Mouse (Mus musculus) forebrain, embryonic 12.5 days (tissue): ENCODE data around the gene Rgcc. TPM values are rescaled to one million over a fixed set of nuclear protein-coding genes. Genes with fewer than 3 reads are reported as not detected.

ENCODE experiments used
- ATAC-seq: fragments of 200-750 bp; cut with Nextera tagmentation; 2 replicates; pipeline ENCODE4 v1.8.0; 2017; ENCODE audit warnings: moderate TSS enrichment; ENCODE audit not compliant: low FRiP score
- H3K27ac ChIP-seq: fragments of 300-500 bp; sonication (generic); 2 replicates; pipeline ENCODE4 v1.5.1; 2016; ENCODE audit warnings: mild to moderate bottlenecking
- H3K27me3 ChIP-seq: fragments of 300-500 bp; sonication (generic); 2 replicates; pipeline ENCODE4 v1.6.1; 2016; ENCODE audit warnings: mild to moderate bottlenecking
- H3K36me3 ChIP-seq: fragments of 300-500 bp; sonication (generic); replicated peaks from 2 replicates; pipeline ENCODE4 v1.6.1; 2016; ENCODE audit warnings: mild to moderate bottlenecking
- H3K4me1 ChIP-seq: fragments of 300-500 bp; sonication (generic); 2 replicates; pipeline ENCODE4 v1.6.1; 2016
- H3K4me2 ChIP-seq: fragments of 300-500 bp; sonication (generic); 2 replicates; pipeline ENCODE4 v1.6.1; 2016; ENCODE audit warnings: mild to moderate bottlenecking, moderate library complexity
- H3K4me3 ChIP-seq: fragments of 300-500 bp; sonication (generic); replicated peaks from 2 replicates; pipeline ENCODE4 v1.5.1; 2016; ENCODE audit warnings: mild to moderate bottlenecking
- H3K9ac ChIP-seq: fragments of 300-500 bp; sonication (generic); 2 replicates; pipeline ENCODE4 v1.6.1; 2016; ENCODE audit warnings: mild to moderate bottlenecking
- H3K9me3 ChIP-seq: fragments of 300-500 bp; sonication (generic); 2 replicates; pipeline ENCODE4 v1.6.1; 2016
- WGBS: fragments of 180-500 bp; shearing (Covaris S2); methylation state at CpG from one replicate; pipeline ENCODE4 v1.1.7; 2016; 5-methylcytosine and 5-hydroxymethylcytosine counted together
- polyA plus RNA-seq: library from polyadenylated mRNA; unstranded; fragments of >200 nt; fragmentation: Nextera tagmentation; extraction: Ambion mirVana; gene quantifications from 2 replicates; pipeline ENCODE4 v1.2.1, GENCODE M21; 2016

The Rgcc gene
- polyA plus RNA-seq, 1 experiment from 2014 or later, result 70.2 TPM

- peak overlapping the region; percentile 96 for H3K4me2 ChIP-seq
- no peaks in the 10 kb centered on the region for H3K36me3 ChIP-seq
- WGBS, result 59% methylated on average over 7 of the region's 7 CpGs
- ATAC-seq, result no peak
- H3K27ac ChIP-seq, result peak overlapping the region; percentile 26; the same call in 1 of the 2 replicates
- no peaks in the 10 kb centered on the region for H3K9me3 ChIP-seq
- H3K4me1 ChIP-seq, result peaks cover 49% of the 10 kb centered on the region
- H3K4me3 ChIP-seq, result peak overlapping the region; percentile 63
- H3K27me3 ChIP-seq, result peaks cover 8% of the 10 kb centered on the region; the same call in 1 of the 2 replicates
- H3K9ac ChIP-seq, result 0 out of 2 replicates have a peak overlapping the region, but pooled peaks have one; percentile 0
Measured at GRCm38 (mm10) chr14:79298314-79298992, 3.0 kb downstream of the Rgcc start.

GRCm38 (mm10) chr14:79296836-79297235, 4.6 kb downstream of the Rgcc start:
- peaks cover 60% of the 10 kb centered on the region for H3K4me1 ChIP-seq

GRCm38 (mm10) chr14:79296201-79296600, 5.2 kb downstream of the Rgcc start:
- Histone ChIP-seq H3K9me3 (no peaks in the 10 kb centered on the region), H3K4me2 (peak overlapping the region; percentile 13; the same call in 1 of the 2 replicates), H3K36me3 (no peaks in the 10 kb centered on the region), H3K4me1 (peaks cover 58% of the 10 kb centered on the region), H3K4me3 (no peak overlapping the region), H3K27me3 (no peaks in the 10 kb centered on the region), H3K9ac (no peak overlapping the region), H3K27ac (no peak overlapping the region)
- WGBS, result 88% methylated on average over 7 of the region's 7 CpGs
- no peak for ATAC-seq

More at GRCm38 (mm10) chr14:79296836-79297235, 4.6 kb downstream of the Rgcc start:
- Histone ChIP-seq H3K36me3 (no peaks in the 10 kb centered on the region), H3K9me3 (no peaks in the 10 kb centered on the region), H3K4me3 (no peak overlapping the region), H3K27ac (peak overlapping the region; percentile 60), H3K4me2 (peak overlapping the region; percentile 96), H3K9ac (no peak overlapping the region), H3K27me3 (no peaks in the 10 kb centered on the region)
- ATAC-seq, result no peak
- WGBS, result 42% methylated on average over 5 of the region's 5 CpGs

GRCm38 (mm10) chr14:79295579-79295978, 5.9 kb downstream of the Rgcc start:
- WGBS, result 79% methylated on average over 9 of the region's 9 CpGs
- Histone ChIP-seq H3K4me1 (peaks cover 58% of the 10 kb centered on the region), H3K4me2 (peak overlapping the region; percentile 13; the same call in 1 of the 2 replicates), H3K27ac (no peak overlapping the region), H3K9me3 (no peaks in the 10 kb centered on the region), H3K4me3 (no peak overlapping the region), H3K9ac (no peak overlapping the region), H3K27me3 (no peaks in the 10 kb centered on the region), H3K36me3 (no peaks in the 10 kb centered on the region)
- no peak for ATAC-seq

GRCm38 (mm10) chr14:79294950-79295349, 6.5 kb downstream of the Rgcc start:
- Histone ChIP-seq H3K9me3 (no peaks in the 10 kb centered on the region), H3K4me2 (no peak overlapping the region), H3K4me1 (peaks cover 60% of the 10 kb centered on the region), H3K9ac (no peak overlapping the region), H3K27me3 (no peaks in the 10 kb centered on the region), H3K4me3 (no peak overlapping the region), H3K27ac (no peak overlapping the region), H3K36me3 (no peaks in the 10 kb centered on the region)
- WGBS, result 79% methylated on average over 5 of the region's 5 CpGs
- no peak for ATAC-seq

GRCm38 (mm10) chr14:79294051-79294814, 7.2 kb downstream of the Rgcc start:
- H3K36me3 ChIP-seq, result no peaks in the 10 kb centered on the region
- H3K4me1 ChIP-seq, result peaks cover 64% of the 10 kb centered on the region
- no peaks in the 10 kb centered on the region for H3K27me3 ChIP-seq
- H3K9ac ChIP-seq, result no peak overlapping the region
- 90% methylated on average over 8 of the region's 8 CpGs for WGBS
- no peak overlapping the region for H3K4me2 ChIP-seq
- H3K27ac ChIP-seq, result 0 out of 2 replicates have a peak overlapping the region, but pooled peaks have one; percentile 56
- H3K9me3 ChIP-seq, result no peaks in the 10 kb centered on the region
- no peak for ATAC-seq
- H3K4me3 ChIP-seq, result no peak overlapping the region

GRCm38 (mm10) chr14:79293119-79293780, 8.2 kb downstream of the Rgcc start:
- 28% methylated on average over 9 of the region's 16 CpGs for WGBS
- Histone ChIP-seq H3K36me3 (0 out of 2 replicates have a peak, but pooled peaks cover 3% of the 10 kb centered on the region), H3K4me3 (no peak overlapping the region), H3K4me2 (peak overlapping the region; percentile 25), H3K27ac (peak overlapping the region; percentile 56; the same call in 1 of the 2 replicates), H3K27me3 (no peaks in the 10 kb centered on the region), H3K9ac (0 out of 2 replicates have a peak overlapping the region, but pooled peaks have one; percentile 4), H3K9me3 (no peaks in the 10 kb centered on the region), H3K4me1 (peaks cover 59% of the 10 kb centered on the region)
- ATAC-seq, result no peak

GRCm38 (mm10) chr14:79291629-79292028, 9.8 kb downstream of the Rgcc start:
- Histone ChIP-seq H3K36me3 (peaks cover 8% of the 10 kb centered on the region; the same call in 1 of the 2 replicates), H3K27me3 (no peaks in the 10 kb centered on the region), H3K4me1 (peaks cover 54% of the 10 kb centered on the region), H3K9me3 (no peaks in the 10 kb centered on the region), H3K9ac (no peak overlapping the region), H3K4me2 (no peak overlapping the region), H3K27ac (peak overlapping the region; percentile 25; the same call in 1 of the 2 replicates), H3K4me3 (no peak overlapping the region)
- no peak for ATAC-seq
- WGBS, result 76% methylated on average over 4 of the region's 4 CpGs

GRCm38 (mm10) chr14:79290683-79291425, 10.6 kb downstream of the Rgcc start:
- Histone ChIP-seq H3K27ac (peak overlapping the region; percentile 47; the same call in 1 of the 2 replicates), H3K4me3 (no peak overlapping the region), H3K36me3 (peaks cover 8% of the 10 kb centered on the region; the same call in 1 of the 2 replicates), H3K27me3 (no peaks in the 10 kb centered on the region), H3K9ac (no peak overlapping the region), H3K4me2 (peak overlapping the region; percentile 8; the same call in 1 of the 2 replicates), H3K4me1 (peaks cover 49% of the 10 kb centered on the region), H3K9me3 (no peaks in the 10 kb centered on the region)
- 9% methylated on average over 15 of the region's 15 CpGs for WGBS
- ATAC-seq, result 0 out of 2 replicates have a peak, but pooled peaks have one; percentile 49

- Histone ChIP-seq H3K27me3 (no peaks in the 10 kb centered on the region), H3K9ac (no peak overlapping the region), H3K4me2 (no peak overlapping the region), H3K4me3 (no peak overlapping the region), H3K36me3 (peaks cover 8% of the 10 kb centered on the region; the same call in 1 of the 2 replicates), H3K27ac (no peak overlapping the region), H3K4me1 (peaks cover 41% of the 10 kb centered on the region), H3K9me3 (no peaks in the 10 kb centered on the region)
- WGBS, result 39% methylated on average over 9 of the region's 9 CpGs
- no peak for ATAC-seq
Measured at GRCm38 (mm10) chr14:79289909-79290308, 11.5 kb downstream of the Rgcc start.

GRCm38 (mm10) chr14:79288280-79288679, 13.2 kb downstream of the Rgcc start:
- H3K27ac ChIP-seq, result no peak overlapping the region
- no peaks in the 10 kb centered on the region for H3K27me3 ChIP-seq
- peaks cover 8% of the 10 kb centered on the region; the same call in 1 of the 2 replicates for H3K36me3 ChIP-seq
- H3K9ac ChIP-seq, result no peak overlapping the region
- H3K4me3 ChIP-seq, result no peak overlapping the region
- 68% methylated on average over 3 of the region's 3 CpGs for WGBS
- H3K9me3 ChIP-seq, result no peaks in the 10 kb centered on the region
- H3K4me1 ChIP-seq, result peaks cover 32% of the 10 kb centered on the region
- H3K4me2 ChIP-seq, result no peak overlapping the region
- ATAC-seq, result no peak
